Mouse (Mus musculus): ENCODE results near the gene 1110032F04Rik. TPM values are rescaled to one million over a fixed set of nuclear protein-coding genes. Genes with fewer than 3 reads are reported as not detected.

Gene 1110032F04Rik
- total and polyA plus RNA-seq, 2 experiments, result not detected

DNA sequence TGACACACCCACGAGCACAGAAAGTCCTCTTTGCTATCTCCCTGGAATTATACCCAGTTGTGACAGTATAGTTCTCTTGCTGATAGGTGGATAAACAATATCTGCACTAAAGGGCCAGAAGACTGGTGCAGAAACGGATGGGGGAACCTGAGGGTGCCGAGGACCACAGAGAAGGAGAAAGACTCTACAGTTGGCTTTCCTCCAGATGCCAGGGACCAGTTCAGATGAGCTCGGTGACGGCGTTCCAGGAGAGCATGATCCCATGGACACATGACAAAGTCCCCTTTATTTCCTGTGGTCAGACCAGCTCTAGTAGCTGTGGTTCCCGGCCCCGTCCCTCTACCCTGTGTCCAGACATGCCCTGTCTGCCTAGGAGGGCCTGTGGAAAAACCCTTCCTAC lies 44.2 kb upstream of the 1110032F04Rik start:
- whole genome bisulfite sequencing, result 85% methylated on average over 8 of the region's 8 CpGs
- no peak overlapping the region for H3K4me3 ChIP-seq (ENCODE audit: insufficient read depth, low read depth, low read length)
- H3K79me2 ChIP-seq (ENCODE audit: control insufficient read depth, insufficient read depth, low read length), result no peaks in the 10 kb centered on the region
- TF ChIP-seq POLR2A (IDR thresholded peaks at IDR 0.05; ENCODE audit: extremely low read depth, insufficient read depth, low read length) (no peak), CTCF (IDR thresholded peaks at IDR 0.05; ENCODE audit: low read depth, low read length) (no peak)
- no peak overlapping the region for H3K9ac ChIP-seq (ENCODE audit: low read depth, low read length)
- H3K4me1 ChIP-seq (ENCODE audit: control insufficient read depth, insufficient read depth, low read length), result no peaks in the 10 kb centered on the region
- no peak overlapping the region for H3K27ac ChIP-seq (replicated peaks; ENCODE audit: insufficient read depth, low read depth, low read length)
- H3K27me3 ChIP-seq (ENCODE audit: control insufficient read depth, insufficient read depth, low read length), result no peaks in the 10 kb centered on the region
- no peak for DNase-seq (ENCODE audit: extremely low read depth, low read depth, low spot score)
- no peaks in the 10 kb centered on the region for H3K36me3 ChIP-seq (ENCODE audit: control insufficient read depth, insufficient read depth, low read length)

DNA sequence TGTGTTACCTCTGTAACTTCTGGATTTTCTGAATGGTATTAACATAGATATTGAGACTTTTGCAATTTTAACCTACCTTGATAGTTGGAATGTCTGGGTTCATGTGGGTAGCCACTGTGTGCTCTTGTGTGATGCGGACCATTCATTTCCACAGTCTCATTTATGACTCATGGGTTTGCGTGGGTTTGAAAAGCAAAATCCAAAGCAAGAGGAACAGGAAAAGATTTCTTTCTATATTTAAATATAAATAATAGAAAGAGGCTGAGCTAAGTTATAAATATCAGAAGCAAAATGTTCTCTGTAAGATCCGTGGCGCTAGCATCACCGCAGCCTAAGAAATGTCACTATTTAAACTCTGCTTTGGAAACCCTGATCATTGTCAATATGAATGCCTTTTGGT lies 41.7 kb upstream of the 1110032F04Rik start:
- H3K9ac ChIP-seq (ENCODE audit: low read depth, low read length), result no peak overlapping the region
- 96% methylated on average over 5 of the region's 5 CpGs for WGBS

DNA sequence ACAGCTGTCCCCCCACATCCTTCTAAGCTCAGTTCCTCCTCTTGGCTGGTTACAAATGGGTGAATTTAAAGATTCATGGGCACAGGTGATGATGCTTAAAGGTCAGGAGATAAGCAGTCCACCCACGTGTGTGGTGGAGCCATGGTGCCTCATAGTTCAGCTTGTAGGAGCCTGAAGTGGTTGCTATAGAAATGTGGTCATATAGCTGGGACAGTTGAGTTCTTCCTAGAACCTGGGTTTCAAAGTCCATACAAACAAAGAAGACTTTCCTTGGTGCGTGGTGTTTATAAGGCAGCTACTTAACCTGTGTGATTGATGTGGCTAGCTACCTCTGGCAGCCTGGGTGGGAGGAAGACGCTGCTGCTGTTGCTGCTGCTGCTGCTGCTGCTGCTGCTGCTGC lies 39.4 kb upstream of the 1110032F04Rik start:
- Histone ChIP-seq H3K4me3 (ENCODE audit: insufficient read depth, low read depth, low read length) (no peak overlapping the region), H3K27me3 (ENCODE audit: control insufficient read depth, insufficient read depth, low read length) (no peaks in the 10 kb centered on the region), H3K27ac (replicated peaks; ENCODE audit: insufficient read depth, low read depth, low read length) (no peak overlapping the region), H3K36me3 (ENCODE audit: control insufficient read depth, insufficient read depth, low read length) (no peaks in the 10 kb centered on the region), H3K9ac (ENCODE audit: low read depth, low read length) (no peak overlapping the region), H3K4me1 (ENCODE audit: control insufficient read depth, insufficient read depth, low read length) (no peaks in the 10 kb centered on the region), H3K79me2 (ENCODE audit: control insufficient read depth, insufficient read depth, low read length) (no peaks in the 10 kb centered on the region)
- TF ChIP-seq POLR2A (IDR thresholded peaks at IDR 0.05; ENCODE audit: extremely low read depth, insufficient read depth, low read length), result no peak
- no peak for TF ChIP-seq CTCF (IDR thresholded peaks at IDR 0.05; ENCODE audit: low read depth, low read length)
- DNase-seq (ENCODE audit: extremely low read depth, low read depth, low spot score), result no peak
- WGBS, result 73% methylated on average over 3 of the region's 3 CpGs

More for the DNA sequence above, 41.7 kb upstream of the 1110032F04Rik start:
- Histone ChIP-seq H3K27ac (replicated peaks; ENCODE audit: insufficient read depth, low read depth, low read length) (no peak overlapping the region), H3K36me3 (ENCODE audit: control insufficient read depth, insufficient read depth, low read length) (no peaks in the 10 kb centered on the region), H3K4me3 (ENCODE audit: insufficient read depth, low read depth, low read length) (no peak overlapping the region), H3K4me1 (ENCODE audit: control insufficient read depth, insufficient read depth, low read length) (no peaks in the 10 kb centered on the region), H3K27me3 (ENCODE audit: control insufficient read depth, insufficient read depth, low read length) (no peaks in the 10 kb centered on the region), H3K79me2 (ENCODE audit: control insufficient read depth, insufficient read depth, low read length) (no peaks in the 10 kb centered on the region)
- TF ChIP-seq CTCF (IDR thresholded peaks at IDR 0.05; ENCODE audit: low read depth, low read length), result no peak
- no peak for TF ChIP-seq POLR2A (IDR thresholded peaks at IDR 0.05; ENCODE audit: extremely low read depth, insufficient read depth, low read length)
- DNase-seq (ENCODE audit: extremely low read depth, low read depth, low spot score), result no peak

DNA sequence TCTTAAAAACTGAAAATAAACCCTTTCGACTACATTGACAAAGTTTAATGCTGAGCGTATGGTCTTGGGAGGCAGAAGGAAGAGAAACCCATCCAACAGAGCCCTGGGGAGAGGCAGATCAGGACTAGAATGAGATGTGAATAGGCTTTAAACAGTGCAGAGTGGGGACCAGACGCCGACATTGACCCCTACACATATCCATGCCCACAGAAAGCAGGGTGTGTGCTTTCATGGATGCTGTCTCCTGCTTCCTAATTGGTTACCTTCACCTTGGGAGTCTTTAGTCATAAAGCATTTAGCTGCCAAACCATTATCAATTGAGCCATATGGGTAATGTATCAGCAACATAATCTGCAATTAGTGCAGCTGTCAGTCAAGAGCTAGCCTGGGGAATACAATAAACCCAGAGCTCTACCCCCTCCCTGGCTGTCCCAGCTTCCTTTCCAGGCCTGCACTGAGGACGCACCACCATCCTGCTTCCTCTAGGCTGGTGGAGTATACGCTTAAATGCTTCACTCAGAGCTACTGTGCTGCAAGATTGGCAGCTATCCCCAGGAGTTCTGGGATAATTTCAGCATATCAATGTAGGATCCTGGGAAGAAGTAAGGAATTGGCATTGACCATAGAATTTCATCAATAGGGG lies 32.4 kb upstream of the 1110032F04Rik start:
- TF ChIP-seq POLR2A (IDR thresholded peaks at IDR 0.05; ENCODE audit: extremely low read depth, insufficient read depth, low read length) (no peak), CTCF (IDR thresholded peaks at IDR 0.05; ENCODE audit: low read depth, low read length) (no peak)
- DNase-seq (ENCODE audit: extremely low read depth, low read depth, low spot score), result no peak
- 94% methylated on average over 6 of the region's 6 CpGs for WGBS
- no peaks in the 10 kb centered on the region for H3K4me1 ChIP-seq (ENCODE audit: control insufficient read depth, insufficient read depth, low read length)
- no peaks in the 10 kb centered on the region for H3K79me2 ChIP-seq (ENCODE audit: control insufficient read depth, insufficient read depth, low read length)
- H3K27me3 ChIP-seq (ENCODE audit: control insufficient read depth, insufficient read depth, low read length), result no peaks in the 10 kb centered on the region
- no peaks in the 10 kb centered on the region for H3K36me3 ChIP-seq (ENCODE audit: control insufficient read depth, insufficient read depth, low read length)
- H3K27ac ChIP-seq (replicated peaks; ENCODE audit: insufficient read depth, low read depth, low read length), result no peak overlapping the region
- no peak overlapping the region for H3K9ac ChIP-seq (ENCODE audit: low read depth, low read length)
- H3K4me3 ChIP-seq (ENCODE audit: insufficient read depth, low read depth, low read length), result no peak overlapping the region

DNA sequence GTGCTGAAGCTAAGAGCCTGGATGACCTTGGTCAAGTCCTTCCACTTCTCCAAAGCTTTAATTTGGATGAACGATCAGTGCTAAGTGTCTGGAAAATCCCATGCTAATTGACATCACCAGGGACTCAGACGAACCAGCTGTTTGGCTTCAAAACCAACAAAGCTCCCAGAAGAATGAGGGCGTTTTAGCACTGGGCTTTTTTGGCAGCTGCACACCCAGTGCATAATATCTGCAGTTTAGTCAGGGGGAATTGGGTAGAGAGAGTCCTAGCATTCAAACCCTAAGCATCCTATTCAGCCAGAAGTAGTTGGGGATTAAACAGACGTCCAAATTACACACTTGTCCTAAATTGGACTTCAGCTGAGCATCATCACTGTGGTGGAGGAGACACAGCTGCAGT lies 29.2 kb upstream of the 1110032F04Rik start:
- no peak for DNase-seq (ENCODE audit: extremely low read depth, low read depth, low spot score)
- TF ChIP-seq CTCF (IDR thresholded peaks at IDR 0.05; ENCODE audit: low read depth, low read length), result no peak
- TF ChIP-seq POLR2A (IDR thresholded peaks at IDR 0.05; ENCODE audit: extremely low read depth, insufficient read depth, low read length), result no peak
- no peak overlapping the region for H3K4me3 ChIP-seq (ENCODE audit: insufficient read depth, low read depth, low read length)
- no peaks in the 10 kb centered on the region for H3K27me3 ChIP-seq (ENCODE audit: control insufficient read depth, insufficient read depth, low read length)
- H3K4me1 ChIP-seq (ENCODE audit: control insufficient read depth, insufficient read depth, low read length), result no peaks in the 10 kb centered on the region
- no peak overlapping the region for H3K27ac ChIP-seq (replicated peaks; ENCODE audit: insufficient read depth, low read depth, low read length)
- no peaks in the 10 kb centered on the region for H3K36me3 ChIP-seq (ENCODE audit: control insufficient read depth, insufficient read depth, low read length)
- no peak overlapping the region for H3K9ac ChIP-seq (ENCODE audit: low read depth, low read length)
- no peaks in the 10 kb centered on the region for H3K79me2 ChIP-seq (ENCODE audit: control insufficient read depth, insufficient read depth, low read length)
- 67% methylated on average over 4 of the region's 4 CpGs for WGBS

DNA sequence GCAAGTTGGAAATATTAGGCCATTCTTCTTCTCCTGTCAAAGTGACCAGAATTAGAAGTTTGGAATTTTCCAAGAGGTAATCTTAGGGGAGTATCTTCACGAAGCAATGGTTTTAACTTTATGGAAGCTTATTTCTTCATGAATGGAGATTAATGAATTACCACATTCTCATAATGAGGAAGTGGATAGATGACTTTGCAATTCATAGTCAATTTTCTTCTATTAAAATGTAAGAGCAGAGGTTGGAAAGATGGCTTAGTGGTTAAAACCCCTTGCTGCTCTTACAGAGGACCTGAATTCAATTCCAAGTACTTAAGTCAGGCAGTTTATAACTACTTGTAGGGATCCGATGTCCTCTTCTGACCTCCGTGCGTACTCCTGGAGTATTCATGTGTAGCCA lies 25.4 kb upstream of the 1110032F04Rik start:
- no peak overlapping the region for H3K4me3 ChIP-seq (ENCODE audit: insufficient read depth, low read depth, low read length)
- H3K79me2 ChIP-seq (ENCODE audit: control insufficient read depth, insufficient read depth, low read length), result no peaks in the 10 kb centered on the region
- no peak overlapping the region for H3K27ac ChIP-seq (replicated peaks; ENCODE audit: insufficient read depth, low read depth, low read length)
- H3K36me3 ChIP-seq (ENCODE audit: control insufficient read depth, insufficient read depth, low read length), result no peaks in the 10 kb centered on the region
- H3K4me1 ChIP-seq (ENCODE audit: control insufficient read depth, insufficient read depth, low read length), result no peaks in the 10 kb centered on the region
- 92% methylated on average over 4 of the region's 4 CpGs for WGBS
- no peak for DNase-seq (ENCODE audit: extremely low read depth, low read depth, low spot score)
- no peak overlapping the region for H3K9ac ChIP-seq (ENCODE audit: low read depth, low read length)
- no peak for TF ChIP-seq CTCF (IDR thresholded peaks at IDR 0.05; ENCODE audit: low read depth, low read length)
- H3K27me3 ChIP-seq (ENCODE audit: control insufficient read depth, insufficient read depth, low read length), result no peaks in the 10 kb centered on the region
